Mouse (Mus musculus): ENCODE data around the gene Hint2. TPM values are rescaled to one million over a fixed set of nuclear protein-coding genes. Genes with fewer than 3 reads are reported as not detected.
A peak's percentile ranks its signal among the peaks of the same experiment; 100 is the strongest.

The Hint2 gene
- polyA plus RNA-seq, 1 experiment from 2014 or later = 64.1 TPM

DNA sequence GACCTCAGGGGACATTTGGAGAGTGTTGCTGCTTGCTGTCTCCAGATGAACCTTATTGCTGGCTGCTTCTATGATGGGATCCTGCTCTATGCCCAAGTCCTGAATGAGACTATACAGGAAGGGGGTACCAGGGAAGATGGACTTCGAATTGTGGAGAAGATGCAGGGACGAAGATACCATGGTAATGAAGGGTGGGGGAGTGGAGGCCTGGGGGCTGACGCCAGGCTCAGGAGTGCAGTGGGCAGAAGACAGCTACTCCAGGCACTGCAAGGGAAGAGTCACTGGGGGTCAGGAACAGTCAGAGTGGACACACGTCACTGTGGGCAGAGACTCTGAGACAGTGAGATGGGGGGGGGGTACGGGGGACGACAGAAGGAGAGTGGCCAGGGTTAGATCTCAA, 15.8 kb downstream of the Hint2 start:
- no peak overlapping the region for H3K4me3 ChIP-seq (ENCODE audit: low read depth, low read length)
- no peak overlapping the region for H3K4me2 ChIP-seq (ENCODE audit: low read depth, low read length, severe bottlenecking)
- H3K36me3 ChIP-seq (ENCODE audit: control insufficient read depth, insufficient read depth, low read length) = no peaks in the 10 kb centered on the region
- H3K27me3 ChIP-seq (ENCODE audit: control insufficient read depth, insufficient read depth, low read length) = no peaks in the 10 kb centered on the region
- 83% methylated on average over 6 of the region's 6 CpGs for WGBS
- ATAC-seq (replicated peaks; ENCODE audit: low FRiP score) = no peak
- DNase-seq (ENCODE audit: low spot score) = peak; percentile 11
- H3K4me1 ChIP-seq (replicated peaks; ENCODE audit: control insufficient read depth, insufficient read depth, low read length) = no peaks in the 10 kb centered on the region
- H3K27ac ChIP-seq (ENCODE audit: low read depth, low read length) = no peak overlapping the region
- no peaks in the 10 kb centered on the region for H3K9me3 ChIP-seq (ENCODE audit: control insufficient read depth, low read length)
- no peak overlapping the region for H3K9ac ChIP-seq (ENCODE audit: low read length)

DNA sequence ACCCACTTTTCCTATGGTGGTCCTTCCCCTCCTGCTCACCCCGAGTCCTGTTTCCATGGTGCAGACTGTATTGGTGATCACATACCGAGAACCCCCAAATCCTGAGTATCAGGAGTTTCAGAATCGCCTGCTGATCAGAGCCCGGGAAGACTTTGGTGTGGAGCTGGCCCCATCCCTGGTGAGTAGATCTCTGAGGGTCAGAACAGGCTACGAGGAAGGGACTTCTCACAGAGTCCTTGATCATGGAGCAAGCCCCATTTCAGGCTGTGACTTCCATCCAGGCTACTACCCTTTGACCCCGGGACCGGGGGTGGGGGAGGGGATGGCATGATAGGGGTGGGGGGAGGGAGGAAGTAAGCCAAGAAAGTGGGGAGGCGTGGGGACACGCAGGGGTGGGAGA, 16.2 kb downstream of the Hint2 start:
- Histone ChIP-seq H3K27ac (ENCODE audit: low read depth, low read length) (no peak overlapping the region), H3K9ac (ENCODE audit: low read length) (no peak overlapping the region), H3K9me3 (ENCODE audit: control insufficient read depth, low read length) (no peaks in the 10 kb centered on the region), H3K27me3 (ENCODE audit: control insufficient read depth, insufficient read depth, low read length) (no peaks in the 10 kb centered on the region), H3K36me3 (ENCODE audit: control insufficient read depth, insufficient read depth, low read length) (no peaks in the 10 kb centered on the region), H3K4me1 (replicated peaks; ENCODE audit: control insufficient read depth, insufficient read depth, low read length) (no peaks in the 10 kb centered on the region), H3K4me2 (ENCODE audit: low read depth, low read length, severe bottlenecking) (no peak overlapping the region), H3K4me3 (ENCODE audit: low read depth, low read length) (no peak overlapping the region)
- 78% methylated on average over 9 of the region's 9 CpGs for whole genome bisulfite sequencing
- ATAC-seq (replicated peaks; ENCODE audit: low FRiP score) = no peak
- DNase-seq (ENCODE audit: low spot score) = peak; percentile 37

DNA sequence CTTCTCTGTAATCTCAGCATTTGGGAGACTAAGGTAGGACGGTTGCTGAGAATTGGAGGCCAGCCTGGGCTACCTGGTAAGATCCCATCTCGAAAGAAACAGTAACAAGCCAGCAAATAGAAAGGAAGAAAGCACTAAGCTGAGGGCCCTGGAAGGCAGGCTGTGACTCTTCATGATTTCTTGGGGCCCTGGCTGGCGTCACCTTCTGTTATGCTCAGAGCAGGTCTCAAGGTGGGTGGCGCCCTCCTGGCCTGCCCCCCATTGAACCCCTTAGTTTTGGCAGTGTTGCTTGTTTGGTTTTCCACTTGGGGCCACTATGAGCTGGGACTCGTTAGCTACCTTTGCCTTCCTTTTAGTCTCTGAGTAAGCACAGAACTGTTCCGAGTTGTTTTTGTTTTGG, 19.5 kb downstream of the Hint2 start:
- Histone ChIP-seq H3K9me3 (ENCODE audit: control insufficient read depth, low read length) (no peaks in the 10 kb centered on the region), H3K27ac (ENCODE audit: low read depth, low read length) (no peak overlapping the region), H3K9ac (ENCODE audit: low read length) (no peak overlapping the region), H3K36me3 (ENCODE audit: control insufficient read depth, insufficient read depth, low read length) (no peaks in the 10 kb centered on the region), H3K4me3 (ENCODE audit: low read depth, low read length) (no peak overlapping the region), H3K4me2 (ENCODE audit: low read depth, low read length, severe bottlenecking) (no peak overlapping the region), H3K4me1 (replicated peaks; ENCODE audit: control insufficient read depth, insufficient read depth, low read length) (peaks cover 5% of the 10 kb centered on the region), H3K27me3 (ENCODE audit: control insufficient read depth, insufficient read depth, low read length) (peaks cover 6% of the 10 kb centered on the region)
- DNase-seq (ENCODE audit: low spot score) = peak; percentile 30
- WGBS = 72% methylated on average over 6 of the region's 6 CpGs
- no peak for ATAC-seq (replicated peaks; ENCODE audit: low FRiP score)

- Histone ChIP-seq H3K9me3 (ENCODE audit: control insufficient read depth, low read length) (no peaks in the 10 kb centered on the region), H3K9ac (ENCODE audit: low read length) (no peak overlapping the region), H3K27ac (ENCODE audit: low read depth, low read length) (no peak overlapping the region), H3K36me3 (ENCODE audit: control insufficient read depth, insufficient read depth, low read length) (no peaks in the 10 kb centered on the region), H3K4me1 (replicated peaks; ENCODE audit: control insufficient read depth, insufficient read depth, low read length) (peaks cover 10% of the 10 kb centered on the region), H3K4me3 (ENCODE audit: low read depth, low read length) (no peak overlapping the region), H3K27me3 (ENCODE audit: control insufficient read depth, insufficient read depth, low read length) (peaks cover 6% of the 10 kb centered on the region), H3K4me2 (ENCODE audit: low read depth, low read length, severe bottlenecking) (no peak overlapping the region)
- peak; percentile 30 for DNase-seq (ENCODE audit: low spot score)
- no peak for ATAC-seq (replicated peaks; ENCODE audit: low FRiP score)
- WGBS = 87% methylated on average over 7 of the region's 7 CpGs
Observed at GRCm38 (mm10) chr4:43634621-43635374, 21.5 kb downstream of the Hint2 start.

DNA sequence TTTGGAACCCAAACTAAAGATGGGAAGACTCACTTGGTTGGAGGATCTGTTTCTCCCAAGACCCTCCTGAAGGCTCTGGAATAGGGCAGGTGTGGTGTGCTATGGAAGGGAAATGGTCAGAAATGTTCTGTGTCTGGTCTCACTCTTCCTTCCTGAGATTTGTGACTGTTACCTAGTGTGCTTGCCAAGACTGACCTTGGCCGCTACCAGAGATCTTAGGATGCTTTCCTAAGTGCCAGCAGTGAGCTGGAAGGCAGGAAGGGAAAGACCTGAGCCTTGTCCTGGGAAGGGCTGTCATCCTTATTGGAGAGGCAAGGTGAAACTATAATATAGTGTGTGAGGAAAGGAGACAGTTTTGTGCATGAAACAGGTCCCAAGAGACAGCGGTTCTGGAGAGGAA, 22.5 kb downstream of the Hint2 start:
- Histone ChIP-seq H3K27me3 (ENCODE audit: control insufficient read depth, insufficient read depth, low read length) (peaks cover 6% of the 10 kb centered on the region), H3K4me2 (ENCODE audit: low read depth, low read length, severe bottlenecking) (no peak overlapping the region), H3K36me3 (ENCODE audit: control insufficient read depth, insufficient read depth, low read length) (no peaks in the 10 kb centered on the region), H3K4me3 (ENCODE audit: low read depth, low read length) (no peak overlapping the region), H3K9ac (ENCODE audit: low read length) (no peak overlapping the region), H3K9me3 (ENCODE audit: control insufficient read depth, low read length) (no peaks in the 10 kb centered on the region), H3K4me1 (replicated peaks; ENCODE audit: control insufficient read depth, insufficient read depth, low read length) (peaks cover 10% of the 10 kb centered on the region), H3K27ac (ENCODE audit: low read depth, low read length) (no peak overlapping the region)
- WGBS = 95% methylated on average over 2 of the region's 2 CpGs
- DNase-seq (ENCODE audit: low spot score) = peak; percentile 37
- no peak for ATAC-seq (replicated peaks; ENCODE audit: low FRiP score)

DNA sequence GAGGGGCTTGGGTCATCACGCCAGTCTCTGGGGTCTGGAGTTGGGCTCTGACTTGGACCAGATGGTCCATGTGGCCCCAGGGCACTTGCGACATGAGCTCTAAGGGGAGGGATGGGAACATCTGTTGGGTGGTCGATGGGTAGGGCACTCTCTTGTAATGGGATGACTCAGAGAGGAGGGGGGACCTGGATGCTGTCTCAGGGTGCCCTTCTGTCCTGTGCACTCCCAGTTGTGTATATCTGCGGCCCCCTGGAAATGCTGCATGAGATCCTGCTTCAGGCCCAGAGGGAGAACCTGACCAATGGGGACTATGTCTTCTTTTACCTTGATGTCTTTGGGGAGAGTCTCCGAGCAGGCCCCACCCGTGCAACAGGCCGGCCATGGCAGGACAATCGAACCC, 23.0 kb downstream of the Hint2 start:
- ATAC-seq (replicated peaks; ENCODE audit: low FRiP score) (no peak), DNase-seq (ENCODE audit: low spot score) (peak; percentile 55)
- 81% methylated on average over 8 of the region's 8 CpGs for WGBS
- Histone ChIP-seq H3K27me3 (ENCODE audit: control insufficient read depth, insufficient read depth, low read length) (peaks cover 6% of the 10 kb centered on the region), H3K9ac (ENCODE audit: low read length) (no peak overlapping the region), H3K4me3 (ENCODE audit: low read depth, low read length) (no peak overlapping the region), H3K36me3 (ENCODE audit: control insufficient read depth, insufficient read depth, low read length) (no peaks in the 10 kb centered on the region), H3K4me1 (replicated peaks; ENCODE audit: control insufficient read depth, insufficient read depth, low read length) (peaks cover 10% of the 10 kb centered on the region), H3K4me2 (ENCODE audit: low read depth, low read length, severe bottlenecking) (peak overlapping the region; percentile 5; the same call in 1 of the 2 replicates), H3K9me3 (ENCODE audit: control insufficient read depth, low read length) (no peaks in the 10 kb centered on the region), H3K27ac (ENCODE audit: low read depth, low read length) (no peak overlapping the region)

DNA sequence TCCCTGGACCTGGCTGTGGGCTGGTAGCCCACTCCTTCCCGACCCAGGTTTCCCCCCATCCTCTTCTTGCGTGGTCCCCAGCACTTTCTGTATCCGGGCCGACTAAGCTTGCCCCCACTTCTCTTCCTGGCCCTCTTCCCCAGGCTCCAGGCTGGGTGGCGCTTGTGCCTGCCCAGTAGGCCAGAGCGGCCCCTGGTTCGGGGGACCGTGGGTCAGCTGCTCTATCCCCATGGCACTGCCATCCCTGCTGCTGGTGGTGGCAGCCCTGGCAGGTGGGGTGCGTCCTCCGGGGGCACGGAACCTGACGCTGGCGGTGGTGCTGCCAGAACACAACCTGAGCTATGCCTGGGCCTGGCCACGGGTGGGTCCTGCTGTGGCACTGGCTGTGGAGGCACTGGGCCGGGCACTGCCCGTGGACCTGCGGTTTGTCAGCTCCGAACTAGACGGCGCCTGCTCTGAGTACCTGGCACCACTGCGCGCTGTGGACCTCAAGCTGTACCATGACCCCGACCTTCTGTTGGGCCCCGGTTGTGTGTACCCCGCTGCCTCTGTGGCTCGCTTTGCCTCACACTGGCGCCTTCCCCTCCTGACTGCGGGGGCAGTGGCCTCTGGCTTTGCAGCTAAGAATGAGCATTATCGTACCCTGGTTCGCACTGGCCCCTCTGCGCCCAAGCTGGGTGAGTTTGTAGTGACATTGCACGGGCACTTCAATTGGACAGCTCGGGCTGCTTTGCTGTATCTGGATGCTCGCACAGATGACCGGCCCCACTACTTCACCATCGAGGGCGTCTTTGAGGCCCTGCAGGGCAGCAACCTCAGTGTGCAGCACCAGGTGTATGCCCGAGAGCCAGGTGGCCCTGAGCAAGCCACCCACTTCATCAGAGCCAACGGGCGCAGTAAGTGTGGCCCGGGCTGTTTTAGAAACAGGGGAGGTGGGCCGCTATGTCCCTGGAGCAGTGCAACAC, 24.0 kb downstream of the Hint2 start:
- Histone ChIP-seq H3K27me3 (ENCODE audit: control insufficient read depth, insufficient read depth, low read length) (peaks cover 6% of the 10 kb centered on the region), H3K36me3 (ENCODE audit: control insufficient read depth, insufficient read depth, low read length) (no peaks in the 10 kb centered on the region), H3K9me3 (ENCODE audit: control insufficient read depth, low read length) (no peaks in the 10 kb centered on the region), H3K4me1 (replicated peaks; ENCODE audit: control insufficient read depth, insufficient read depth, low read length) (peaks cover 10% of the 10 kb centered on the region), H3K4me2 (ENCODE audit: low read depth, low read length, severe bottlenecking) (peak overlapping the region; percentile 90), H3K9ac (ENCODE audit: low read length) (peak overlapping the region; percentile 90), H3K4me3 (ENCODE audit: low read depth, low read length) (peak overlapping the region; percentile 64), H3K27ac (ENCODE audit: low read depth, low read length) (no peak overlapping the region)
- ATAC-seq (replicated peaks; ENCODE audit: low FRiP score) (0 out of 2 replicates have a peak, but pooled peaks have one; percentile 17), DNase-seq (ENCODE audit: low spot score) (peak; percentile 61)
- WGBS = 45% methylated on average over 42 of the region's 42 CpGs

GRCm38 (mm10) chr4:43631046-43631955, 25.0 kb downstream of the Hint2 start, which contains the start of gene Npr2:
Npr2 (plus strand) TSS chr4:43631935.
- ATAC-seq (replicated peaks; ENCODE audit: low FRiP score) (peak; percentile 42; the same call in 1 of the 2 replicates), DNase-seq (ENCODE audit: low spot score) (peak; percentile 79)
- under 1% methylated on average over 58 of the region's 70 CpGs for WGBS
- no peaks in the 10 kb centered on the region for H3K9me3 ChIP-seq (ENCODE audit: control insufficient read depth, low read length)
- peak within 1 kb of the TSS; percentile 50 for H3K27ac ChIP-seq (ENCODE audit: low read depth, low read length)
- peak within 1 kb of the TSS; percentile 90 for H3K9ac ChIP-seq (ENCODE audit: low read length)
- peak within 1 kb of the TSS; percentile 90 for H3K4me2 ChIP-seq (ENCODE audit: low read depth, low read length, severe bottlenecking)
- H3K4me3 ChIP-seq (ENCODE audit: low read depth, low read length) = peak within 1 kb of the TSS; percentile 64
- H3K36me3 ChIP-seq (ENCODE audit: control insufficient read depth, insufficient read depth, low read length) = no peaks in the 10 kb centered on the region
- H3K27me3 ChIP-seq (ENCODE audit: control insufficient read depth, insufficient read depth, low read length) = peaks cover 6% of the 10 kb centered on the region
- H3K4me1 ChIP-seq (replicated peaks; ENCODE audit: control insufficient read depth, insufficient read depth, low read length) = peaks cover 10% of the 10 kb centered on the region
